Mouse (Mus musculus): ENCODE measurements at regions not wholly inside any gene's neighbourhood (a gene's known extent, or its start where the extent isn't known, plus 50 kb on each side); places are given as distances from the start of the nearest gene placed in this dataset.

GRCm38 (mm10) chr1:34981934-34982333 is 132.2 kb downstream of the Plekhb2 start:
- TF ChIP-seq EP300 (IDR thresholded peaks at IDR 0.05; ENCODE audit: low read depth): no peak
- no peak for TF ChIP-seq CTCF (IDR thresholded peaks at IDR 0.05; ENCODE audit: low read depth)

Measured in liver, postnatal 0 days (tissue).